Mouse (Mus musculus) hindbrain, embryonic 12.5 days (tissue): ENCODE measurements around the gene Asb2. TPM values are rescaled to one million over a fixed set of nuclear protein-coding genes. Genes with fewer than 3 reads are reported as not detected.
A peak's percentile ranks its signal among the peaks of the same experiment; 100 is the strongest.

Source experiments
- ATAC-seq: fragments of 200-750 bp; cut with Nextera tagmentation; 2 replicates; pipeline ENCODE4 v1.8.0; 2017; ENCODE audit warnings: moderate TSS enrichment; ENCODE audit not compliant: low FRiP score
- H3K27ac ChIP-seq: fragments of 300-500 bp; sonication (generic); 2 replicates; pipeline ENCODE4 v1.5.1; 2016; ENCODE audit warnings: mild to moderate bottlenecking
- H3K27me3 ChIP-seq: fragments of 300-500 bp; sonication (generic); 2 replicates; pipeline ENCODE4 v1.6.1; 2016; ENCODE audit warnings: mild to moderate bottlenecking
- H3K36me3 ChIP-seq: fragments of 300-500 bp; sonication (generic); 2 replicates; pipeline ENCODE4 v1.6.1; 2016; ENCODE audit warnings: mild to moderate bottlenecking
- H3K4me1 ChIP-seq: fragments of 300-500 bp; sonication (generic); 2 replicates; pipeline ENCODE4 v1.6.1; 2016
- H3K4me2 ChIP-seq: fragments of 300-500 bp; sonication (generic); replicated peaks from 2 replicates; pipeline ENCODE4 v1.6.1; 2016; ENCODE audit warnings: mild to moderate bottlenecking
- H3K4me3 ChIP-seq: fragments of 300-500 bp; sonication (generic); 2 replicates; pipeline ENCODE4 v1.5.1; 2016; ENCODE audit warnings: mild to moderate bottlenecking
- H3K9ac ChIP-seq: fragments of 300-500 bp; sonication (generic); 2 replicates; pipeline ENCODE4 v1.6.1; 2016; ENCODE audit warnings: mild to moderate bottlenecking, moderate library complexity
- H3K9me3 ChIP-seq: fragments of 300-500 bp; sonication (generic); replicated peaks from 2 replicates; pipeline ENCODE4 v1.6.1; 2016; ENCODE audit warnings: mild to moderate bottlenecking
- WGBS: fragments of 180-500 bp; shearing (Covaris S2); methylation state at CpG from one replicate; pipeline ENCODE4 v1.1.7; 2016; 5-methylcytosine and 5-hydroxymethylcytosine counted together
- polyA plus RNA-seq: library from polyadenylated mRNA; unstranded; fragments of >200 nt; fragmentation: Nextera tagmentation; extraction: Ambion mirVana; gene quantifications from 2 replicates; pipeline ENCODE4 v1.2.1, GENCODE M21; 2016

Asb2 gene
- 0.71 and 2.0 TPM in 2 replicates for polyA plus RNA-seq

GRCm38 (mm10) chr12:103355746-103356414, at the start of gene Asb2:
Gene Asb2 (minus strand): TSS chr12:103356001.
- H3K36me3 ChIP-seq: no peaks in the 10 kb centered on the region
- ATAC-seq: no peak
- H3K27me3 ChIP-seq: no peaks in the 10 kb centered on the region
- H3K9me3 ChIP-seq: no peaks in the 10 kb centered on the region
- peaks cover 12% of the 10 kb centered on the region; the same call in 1 of the 2 replicates for H3K4me1 ChIP-seq
- no peak within 1 kb of the TSS for H3K9ac ChIP-seq
- H3K27ac ChIP-seq: no peak within 1 kb of the TSS
- WGBS: 76% methylated on average over 14 of the region's 14 CpGs
- H3K4me3 ChIP-seq: no peak within 1 kb of the TSS
- no peak within 1 kb of the TSS for H3K4me2 ChIP-seq

- ATAC-seq: no peak
- H3K27ac ChIP-seq: no peak overlapping the region
- H3K4me3 ChIP-seq: no peak overlapping the region
- 92% methylated on average over 18 of the region's 18 CpGs for WGBS
- H3K9ac ChIP-seq: no peak overlapping the region
- peaks cover 53% of the 10 kb centered on the region for H3K36me3 ChIP-seq
- H3K4me1 ChIP-seq: no peaks in the 10 kb centered on the region
- no peaks in the 10 kb centered on the region for H3K9me3 ChIP-seq
- no peaks in the 10 kb centered on the region for H3K27me3 ChIP-seq
- H3K4me2 ChIP-seq: no peak overlapping the region
Measured at GRCm38 (mm10) chr12:103404131-103404530, 48.3 kb upstream of the Asb2 start.

GRCm38 (mm10) chr12:103396751-103397150, 41.0 kb upstream of the Asb2 start:
- no peak overlapping the region for H3K9ac ChIP-seq
- H3K9me3 ChIP-seq: no peaks in the 10 kb centered on the region
- H3K4me3 ChIP-seq: no peak overlapping the region
- H3K27me3 ChIP-seq: no peaks in the 10 kb centered on the region
- WGBS: 81% methylated on average over 7 of the region's 7 CpGs
- H3K4me1 ChIP-seq: no peaks in the 10 kb centered on the region
- no peak overlapping the region for H3K4me2 ChIP-seq
- ATAC-seq: no peak
- no peaks in the 10 kb centered on the region for H3K36me3 ChIP-seq
- H3K27ac ChIP-seq: no peak overlapping the region

- ATAC-seq: no peak
- H3K4me1 ChIP-seq: no peaks in the 10 kb centered on the region
- no peak overlapping the region for H3K9ac ChIP-seq
- no peak overlapping the region for H3K27ac ChIP-seq
- WGBS: 82% methylated on average over 12 of the region's 12 CpGs
- H3K4me2 ChIP-seq: no peak overlapping the region
- H3K9me3 ChIP-seq: no peaks in the 10 kb centered on the region
- no peaks in the 10 kb centered on the region for H3K27me3 ChIP-seq
- H3K36me3 ChIP-seq: no peaks in the 10 kb centered on the region
- H3K4me3 ChIP-seq: no peak overlapping the region
Measured at GRCm38 (mm10) chr12:103395486-103396275, 39.9 kb upstream of the Asb2 start.

- Histone ChIP-seq H3K4me3 (no peak overlapping the region), H3K27me3 (no peaks in the 10 kb centered on the region), H3K27ac (no peak overlapping the region), H3K9ac (no peak overlapping the region), H3K4me1 (peaks cover 6% of the 10 kb centered on the region), H3K9me3 (no peaks in the 10 kb centered on the region), H3K4me2 (no peak overlapping the region), H3K36me3 (no peaks in the 10 kb centered on the region)
- 46% methylated on average over 6 of the region's 6 CpGs for WGBS
- no peak for ATAC-seq
Measured at GRCm38 (mm10) chr12:103393528-103393927, 37.7 kb upstream of the Asb2 start.

GRCm38 (mm10) chr12:103391098-103391497, 35.3 kb upstream of the Asb2 start:
- Histone ChIP-seq H3K36me3 (no peaks in the 10 kb centered on the region), H3K9ac (no peak overlapping the region), H3K27ac (no peak overlapping the region), H3K4me2 (no peak overlapping the region), H3K4me3 (no peak overlapping the region), H3K4me1 (peaks cover 6% of the 10 kb centered on the region), H3K9me3 (no peaks in the 10 kb centered on the region), H3K27me3 (no peaks in the 10 kb centered on the region)
- no peak for ATAC-seq
- 85% methylated on average over 7 of the region's 7 CpGs for WGBS

- Histone ChIP-seq H3K27me3 (no peaks in the 10 kb centered on the region), H3K4me2 (no peak overlapping the region), H3K9me3 (no peaks in the 10 kb centered on the region), H3K27ac (no peak overlapping the region), H3K36me3 (no peaks in the 10 kb centered on the region), H3K4me1 (peaks cover 6% of the 10 kb centered on the region), H3K9ac (no peak overlapping the region), H3K4me3 (no peak overlapping the region)
- no peak for ATAC-seq
- 81% methylated on average over 4 of the region's 4 CpGs for WGBS
Measured at GRCm38 (mm10) chr12:103389982-103390381, 34.2 kb upstream of the Asb2 start.

GRCm38 (mm10) chr12:103389348-103389727, 33.5 kb upstream of the Asb2 start:
- Histone ChIP-seq H3K36me3 (no peaks in the 10 kb centered on the region), H3K4me2 (peak overlapping the region; percentile 76), H3K9me3 (no peaks in the 10 kb centered on the region), H3K9ac (peak overlapping the region; percentile 92), H3K27me3 (no peaks in the 10 kb centered on the region), H3K4me1 (peaks cover 6% of the 10 kb centered on the region), H3K4me3 (peak overlapping the region; percentile 79), H3K27ac (no peak overlapping the region)
- 69% methylated on average over 2 of the region's 2 CpGs for WGBS
- no peak for ATAC-seq

GRCm38 (mm10) chr12:103388505-103389347, 32.9 kb upstream of the Asb2 start, which contains the start of gene Otub2:
Gene Otub2 (plus strand): TSS chr12:103388682.
- Histone ChIP-seq H3K9ac (peak within 1 kb of the TSS; percentile 92), H3K4me1 (peaks cover 6% of the 10 kb centered on the region), H3K4me2 (peak within 1 kb of the TSS; percentile 76), H3K4me3 (peak within 1 kb of the TSS; percentile 79), H3K36me3 (no peaks in the 10 kb centered on the region), H3K27me3 (no peaks in the 10 kb centered on the region), H3K27ac (peak within 1 kb of the TSS; percentile 71), H3K9me3 (no peaks in the 10 kb centered on the region)
- under 1% methylated on average over 56 of the region's 58 CpGs for WGBS
- ATAC-seq: peak; percentile 99

GRCm38 (mm10) chr12:103380226-103380625, 24.4 kb upstream of the Asb2 start:
- Histone ChIP-seq H3K27ac (no peak overlapping the region), H3K9me3 (no peaks in the 10 kb centered on the region), H3K4me2 (no peak overlapping the region), H3K4me1 (no peaks in the 10 kb centered on the region), H3K4me3 (no peak overlapping the region), H3K27me3 (no peaks in the 10 kb centered on the region), H3K36me3 (no peaks in the 10 kb centered on the region), H3K9ac (no peak overlapping the region)
- 82% methylated on average over 4 of the region's 4 CpGs for WGBS
- no peak for ATAC-seq

- no peaks in the 10 kb centered on the region for H3K9me3 ChIP-seq
- H3K36me3 ChIP-seq: no peaks in the 10 kb centered on the region
- no peak overlapping the region for H3K9ac ChIP-seq
- WGBS: 56% methylated on average over 4 of the region's 4 CpGs
- H3K4me1 ChIP-seq: no peaks in the 10 kb centered on the region
- H3K4me3 ChIP-seq: no peak overlapping the region
- no peak overlapping the region for H3K27ac ChIP-seq
- no peak for ATAC-seq
- H3K27me3 ChIP-seq: no peaks in the 10 kb centered on the region
- no peak overlapping the region for H3K4me2 ChIP-seq
Measured at GRCm38 (mm10) chr12:103376774-103377173, 21.0 kb upstream of the Asb2 start.

GRCm38 (mm10) chr12:103376124-103376523, 20.3 kb upstream of the Asb2 start:
- 63% methylated on average over 5 of the region's 5 CpGs for WGBS
- Histone ChIP-seq H3K9me3 (no peaks in the 10 kb centered on the region), H3K4me2 (no peak overlapping the region), H3K9ac (no peak overlapping the region), H3K4me1 (no peaks in the 10 kb centered on the region), H3K4me3 (no peak overlapping the region), H3K27me3 (0 out of 2 replicates have a peak, but pooled peaks cover under 1% of the 10 kb centered on the region), H3K36me3 (no peaks in the 10 kb centered on the region), H3K27ac (no peak overlapping the region)
- ATAC-seq: no peak
